Mouse (Mus musculus) erythroblast, embryonic 14.5 days (primary cell): ENCODE results near the gene Rora.

ENCODE experiments used
- GATA1 ChIP-seq: IDR thresholded peaks from 2 replicates; pipeline ENCODE4 v1.6.1; 2012; ENCODE audit warnings: low read length, inconsistent platforms, mixed read lengths
- TAL1 ChIP-seq: IDR thresholded peaks from 3 replicates; pipeline ENCODE4 v1.6.1; 2012; ENCODE audit warnings: low read length, inconsistent platforms, mixed read lengths

DNA sequence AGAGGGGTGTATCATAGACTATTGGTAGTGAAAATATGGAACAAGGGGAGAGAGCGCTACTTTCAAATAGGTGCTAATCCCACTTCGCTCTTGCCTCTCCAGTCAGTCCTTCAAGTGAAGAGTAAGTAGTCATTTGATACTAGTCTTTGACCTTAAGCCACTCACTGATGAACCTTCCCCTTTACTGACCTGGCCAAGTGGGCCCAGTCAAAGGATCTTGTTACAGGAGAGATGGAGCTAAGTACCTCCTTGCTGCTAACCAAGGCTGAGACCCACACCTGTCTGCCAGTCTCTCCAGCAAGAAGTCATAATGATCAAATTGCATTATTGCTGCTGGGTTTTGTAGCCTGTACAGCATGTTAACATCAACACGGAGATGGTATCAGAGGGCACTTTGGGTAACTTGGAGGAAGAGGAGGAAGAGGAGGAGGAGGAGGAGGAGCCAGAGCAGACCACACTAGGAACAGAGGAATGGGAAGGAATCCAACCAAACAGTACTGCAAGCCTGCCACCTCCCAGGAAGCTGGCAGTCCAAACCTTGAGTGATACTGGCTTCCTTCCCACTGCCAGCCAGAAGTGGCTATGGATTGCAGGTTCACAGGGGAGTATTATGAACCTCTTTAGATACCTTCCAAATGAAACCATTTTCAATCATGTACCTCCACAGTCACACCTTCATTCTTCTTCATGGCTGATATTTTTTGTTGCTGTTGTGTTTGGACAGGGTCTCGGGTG, 261.1 kb downstream of the Rora start:
- TF ChIP-seq TAL1 = no peak
- no peak for TF ChIP-seq GATA1
